Mouse (Mus musculus): ENCODE data around the gene Snf8.

The Snf8 gene

DNA sequence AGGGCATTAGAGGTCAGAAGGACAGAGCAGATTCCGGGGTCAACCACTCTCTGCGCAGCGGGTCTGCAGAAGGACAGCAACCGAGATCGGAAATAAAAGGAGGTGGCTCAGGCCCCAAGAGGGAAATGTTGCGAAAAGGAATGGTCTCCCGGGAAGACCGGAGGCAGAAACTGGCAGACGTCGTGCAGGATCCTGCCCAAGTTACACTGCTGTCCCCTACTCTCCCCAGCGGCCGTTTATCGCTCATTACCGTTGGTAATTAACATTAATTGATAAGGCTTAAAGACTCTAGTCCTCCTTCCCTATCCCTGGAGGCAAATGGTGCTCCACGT lies 40.5 kb downstream of the Snf8 start:
- peak in 1 of 2 experiments; percentile 52 for DNase-seq

DNA sequence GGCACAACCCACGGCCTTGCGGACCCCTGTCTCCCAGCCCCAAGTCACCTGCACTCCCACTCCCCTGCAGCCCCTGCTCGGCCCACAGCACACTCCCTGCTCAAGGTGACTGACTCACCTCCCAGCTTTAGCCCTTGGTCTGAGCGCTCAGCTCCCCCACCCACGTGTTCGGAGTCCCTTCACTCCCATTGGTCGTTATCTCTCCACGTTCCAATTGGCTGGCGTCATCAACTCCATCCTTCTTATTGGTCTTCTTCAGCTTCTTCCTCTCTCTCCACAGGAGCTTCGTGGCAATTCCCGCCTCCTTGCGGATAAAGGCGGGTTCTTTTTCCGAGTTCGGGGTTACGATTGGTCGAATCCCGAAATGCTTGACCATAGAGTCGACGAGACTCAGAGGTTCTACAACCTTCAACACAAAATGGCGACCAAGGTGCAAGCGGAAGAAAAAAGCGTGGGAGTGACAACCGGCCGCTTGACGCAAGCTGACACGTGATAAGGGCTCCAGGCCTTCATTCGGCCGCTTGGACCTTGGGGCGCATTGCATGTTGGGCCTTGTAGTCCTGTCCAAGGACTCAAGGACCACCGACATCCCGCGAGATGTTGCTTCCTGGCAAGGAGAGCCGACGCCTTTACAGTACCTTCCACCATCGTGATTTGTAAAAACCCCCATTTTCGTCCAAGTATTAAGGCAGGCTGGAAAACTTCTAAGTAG lies 41.0 kb downstream of the Snf8 start, which contains the start of gene Atp5g1:
Gene Atp5g1, minus strand, starts transcription at position 162 of the 712 bp plus-strand sequence.
- DNase-seq = peak; percentile 96 to 98

DNA sequence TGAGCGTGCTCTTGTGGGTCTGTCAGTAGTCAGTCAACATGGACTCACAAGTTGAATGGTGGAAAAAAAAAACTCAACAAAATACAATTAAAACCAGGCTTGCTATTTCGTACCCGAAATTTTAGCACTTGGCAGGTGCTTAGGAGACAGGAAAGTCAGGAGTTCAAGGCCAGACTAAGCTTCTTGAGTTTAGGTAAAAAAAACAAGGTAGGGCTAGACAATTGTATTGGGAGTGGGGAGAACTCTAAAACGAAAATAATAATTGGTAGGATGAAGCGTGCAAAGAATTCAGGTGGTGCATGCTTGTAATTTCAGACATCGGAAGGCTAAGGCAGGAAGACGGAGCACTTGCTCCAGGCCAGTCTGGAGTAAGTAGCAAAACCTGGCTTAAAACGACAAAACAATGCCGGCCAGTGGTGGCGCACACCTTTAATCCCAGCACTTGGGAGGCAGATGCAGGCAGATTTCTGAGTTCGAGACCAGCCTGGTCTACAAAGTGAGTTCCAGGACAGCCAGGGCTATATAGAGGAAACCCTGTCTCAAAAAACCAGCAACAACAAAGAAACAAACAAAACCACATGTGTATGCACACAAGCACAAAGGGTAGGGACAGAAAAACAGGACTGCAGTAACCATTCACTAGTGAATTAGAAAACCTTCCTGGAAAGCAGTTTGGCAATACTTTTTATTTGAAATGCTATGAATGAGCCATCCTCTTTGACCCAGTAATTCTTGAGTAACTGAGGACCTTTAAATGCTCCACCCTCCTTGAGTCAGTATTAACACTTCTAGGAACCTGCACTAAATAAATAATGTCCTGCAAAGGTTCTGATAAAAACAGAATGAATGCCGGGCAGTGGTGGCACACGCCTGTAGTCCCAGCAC lies 41.8 kb downstream of the Snf8 start:
- DNase-seq = no peak

DNA sequence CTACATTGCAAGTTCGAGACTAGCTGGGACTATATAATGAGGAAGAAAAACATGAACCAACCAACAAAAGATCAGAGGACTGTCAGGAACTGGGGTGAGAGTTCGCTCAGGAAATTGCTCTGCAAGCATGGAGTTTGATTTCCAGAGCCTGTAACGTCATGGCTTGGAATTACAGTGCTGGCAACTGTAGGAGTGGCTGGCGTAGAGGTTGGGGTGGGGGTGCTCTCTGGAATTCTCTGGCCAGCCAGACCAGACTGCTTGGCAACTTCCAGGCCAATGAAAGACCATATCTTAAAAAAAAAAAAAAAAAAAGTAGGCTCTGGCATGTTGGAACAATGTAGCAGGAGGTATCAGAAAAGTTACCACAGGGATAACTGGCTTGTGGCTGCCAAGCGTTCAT lies 46.1 kb downstream of the Snf8 start:
- DNase-seq = no peak

DNA sequence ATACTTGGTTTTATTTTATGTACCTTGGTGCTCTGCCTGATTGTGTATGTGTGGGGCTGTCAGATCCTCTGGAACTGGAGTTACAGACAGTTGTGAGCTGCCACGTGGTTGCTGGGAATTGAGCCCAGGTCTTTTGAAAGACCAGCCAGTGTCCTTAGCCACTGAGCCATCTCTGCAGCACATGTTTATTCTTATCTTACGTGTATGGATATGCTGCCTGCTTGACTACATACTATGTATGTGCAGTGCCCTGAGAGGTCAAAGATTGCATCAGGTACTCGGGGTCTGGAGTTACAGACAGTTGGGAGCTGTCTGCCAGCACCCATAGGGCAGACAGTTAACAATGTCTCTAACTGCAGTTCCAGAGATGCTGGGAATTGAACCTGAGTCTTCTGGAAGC lies 48.0 kb downstream of the Snf8 start:
- DNase-seq = no peak

DNA sequence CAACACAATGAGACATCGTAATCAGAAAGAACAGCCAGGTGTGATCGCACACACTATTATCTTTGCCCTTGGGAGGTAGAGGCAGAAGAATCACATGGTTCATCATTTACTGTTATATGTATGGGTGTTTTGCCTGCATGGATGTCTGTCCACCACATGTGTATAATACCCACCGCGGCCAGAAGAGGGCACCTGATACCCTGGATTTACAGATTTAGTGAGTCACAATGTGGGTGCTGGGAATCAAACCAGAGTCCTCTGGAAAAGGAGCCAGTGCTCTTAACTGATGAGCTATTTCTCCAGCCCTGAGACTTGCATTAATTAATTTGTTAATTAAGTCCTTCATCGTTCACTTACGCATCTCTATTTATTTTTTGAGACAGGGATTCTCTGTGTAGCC lies 53.3 kb downstream of the Snf8 start:
- no peak for DNase-seq

DNA sequence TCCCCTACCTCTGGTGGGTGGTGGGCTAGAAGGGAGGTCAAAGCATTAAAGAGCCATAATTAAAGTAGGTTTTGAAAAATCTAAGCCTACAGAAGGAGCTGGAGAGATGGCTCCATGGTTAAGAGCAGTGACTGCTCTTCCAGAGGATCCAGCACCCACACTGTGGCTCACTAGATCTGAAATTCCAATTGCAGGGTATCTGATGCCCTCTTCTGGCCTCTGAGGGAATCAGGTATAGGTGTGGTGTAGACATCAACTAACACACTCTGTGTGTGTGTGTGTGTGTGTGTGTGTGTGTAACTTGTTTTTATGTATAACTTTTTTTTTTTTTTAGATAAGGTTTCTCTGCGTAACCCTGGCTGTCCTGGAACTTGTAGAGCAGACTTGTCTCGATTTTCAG lies 56.4 kb downstream of the Snf8 start:
- peak; percentile 24 to 42 for DNase-seq

DNA sequence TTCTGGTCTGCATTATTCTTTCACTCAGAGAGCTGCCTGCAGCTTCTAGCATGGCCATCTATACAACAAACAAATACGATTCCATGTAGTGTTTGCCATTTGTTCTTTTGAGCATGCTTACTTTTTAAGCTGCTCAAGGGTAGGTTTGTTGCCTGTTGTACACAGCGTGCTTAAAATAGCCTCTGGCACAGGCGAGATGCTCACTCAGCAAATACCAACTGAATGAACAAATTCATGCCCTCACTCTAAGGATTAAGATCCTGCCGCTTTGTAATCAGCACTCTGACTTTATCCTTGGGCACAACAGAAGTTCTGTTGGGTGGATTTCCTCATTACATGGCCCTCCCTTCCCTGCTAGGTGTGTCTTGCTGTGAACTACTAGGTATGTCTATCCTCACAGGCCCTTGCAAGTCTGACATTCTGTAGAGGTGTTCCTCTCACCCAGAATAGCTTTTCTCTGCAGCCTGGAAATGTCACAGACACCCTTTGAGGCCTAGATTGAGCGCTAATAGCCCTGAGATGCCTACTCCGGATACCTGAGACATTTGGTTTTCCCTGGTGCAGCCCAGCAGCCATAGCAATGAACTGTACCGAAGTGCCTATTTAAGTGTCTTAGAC lies 58.1 kb downstream of the Snf8 start:
- DNase-seq = no peak

DNA sequence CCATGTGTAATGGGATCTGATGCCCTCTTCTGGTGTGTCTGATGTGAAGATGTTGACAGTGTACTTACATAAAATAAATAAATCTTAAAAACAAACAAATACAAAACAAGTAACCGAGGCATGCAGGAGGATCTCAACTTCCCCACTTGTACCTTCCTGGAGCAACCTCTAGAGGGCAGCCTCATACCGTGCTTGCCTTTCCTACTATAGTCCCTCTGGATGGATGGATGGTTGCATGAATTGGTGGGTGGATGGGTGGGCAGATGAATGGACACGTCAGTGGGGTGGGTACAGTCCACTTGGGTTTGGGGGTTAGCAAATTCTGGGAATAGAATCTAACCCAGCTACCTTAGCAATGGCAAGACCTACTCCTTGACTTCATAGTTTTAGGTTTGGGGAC lies 58.7 kb downstream of the Snf8 start:
- DNase-seq = peak; percentile 74 to 77

Measured in kidney, postnatal 4 days (tissue).